Mouse (Mus musculus): ENCODE data around the gene Dirc2.

Dirc2 gene

GRCm38 (mm10) chr16:35739548-35739947 is 29.6 kb downstream of the Dirc2 start:
- no peak for DNase-seq (ENCODE audit: low spot score)

- no peak for DNase-seq (ENCODE audit: low spot score)
These were observed 30.9 kb downstream of the Dirc2 start for GRCm38 (mm10) chr16:35738096-35738767.

- peak; percentile 8 for DNase-seq (ENCODE audit: low spot score)
These were observed 35.1 kb downstream of the Dirc2 start for GRCm38 (mm10) chr16:35734038-35734437.

DNA sequence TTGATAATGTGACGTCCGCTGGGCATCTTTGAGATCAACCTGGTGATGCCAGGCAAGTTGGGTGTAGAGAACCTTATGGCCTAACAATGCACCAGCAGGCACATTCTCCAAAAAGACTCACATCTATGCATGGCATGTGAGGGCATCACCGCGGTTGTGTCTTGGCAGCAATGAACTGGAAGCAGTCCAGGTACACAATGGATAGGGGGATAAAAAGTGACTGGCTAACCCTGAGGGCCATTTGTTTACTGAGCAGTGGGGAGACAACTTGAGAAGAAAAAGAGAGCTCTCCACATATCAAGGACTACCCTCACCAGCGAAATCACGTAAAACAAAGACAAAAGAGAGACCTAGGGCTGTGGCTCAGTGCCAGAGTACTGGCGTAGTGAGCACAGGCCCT is 37.1 kb downstream of the Dirc2 start:
- DNase-seq (ENCODE audit: low spot score): peak; percentile 6

DNA sequence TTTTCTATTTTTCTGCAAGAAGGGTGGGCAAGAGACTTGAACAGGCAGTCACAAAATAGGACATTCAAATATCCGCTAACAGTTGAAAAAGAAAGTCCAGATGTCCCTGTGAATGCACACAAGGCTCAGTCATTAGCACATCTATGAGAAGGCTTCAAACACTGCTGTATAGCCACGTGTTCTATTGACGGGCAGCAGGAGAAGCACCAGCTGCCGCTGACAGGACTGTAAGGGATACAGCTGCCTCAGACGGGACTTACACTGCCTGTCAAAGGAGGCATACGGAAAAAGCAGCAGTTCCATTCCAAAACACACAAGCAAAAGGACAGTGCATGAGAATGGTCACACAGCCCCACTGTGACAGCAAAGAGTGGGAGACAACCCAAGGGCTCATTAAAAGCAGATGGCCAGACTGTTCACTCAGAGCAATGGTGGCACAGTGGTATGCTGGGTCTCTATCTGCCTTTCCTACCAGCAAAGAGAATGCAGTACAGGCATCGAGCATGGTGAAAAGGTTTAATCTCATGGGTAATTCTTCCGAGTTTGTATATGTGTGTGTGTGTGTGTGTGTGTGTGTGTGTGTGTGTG is 39.9 kb downstream of the Dirc2 start:
- no peak for DNase-seq (ENCODE audit: low spot score)

DNA sequence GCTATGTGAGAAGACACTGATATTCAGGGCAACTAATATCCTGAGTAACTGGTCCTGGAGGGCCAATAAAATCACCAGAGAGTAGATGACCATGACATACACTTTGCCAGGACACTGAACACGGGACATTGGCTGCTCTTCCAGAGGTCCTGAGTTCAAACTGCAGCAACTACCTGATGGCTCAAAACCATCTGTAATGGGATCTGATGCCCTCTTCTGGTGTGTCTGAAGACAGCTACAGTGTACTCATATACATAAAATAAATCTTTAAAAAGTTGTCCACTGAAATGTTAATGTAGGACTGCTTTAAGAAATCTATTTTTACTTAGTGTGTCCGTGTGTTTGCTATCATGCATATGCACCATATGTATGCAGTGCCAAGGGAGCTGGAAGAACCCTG is 42.6 kb downstream of the Dirc2 start:
- DNase-seq (ENCODE audit: low spot score): no peak

DNA sequence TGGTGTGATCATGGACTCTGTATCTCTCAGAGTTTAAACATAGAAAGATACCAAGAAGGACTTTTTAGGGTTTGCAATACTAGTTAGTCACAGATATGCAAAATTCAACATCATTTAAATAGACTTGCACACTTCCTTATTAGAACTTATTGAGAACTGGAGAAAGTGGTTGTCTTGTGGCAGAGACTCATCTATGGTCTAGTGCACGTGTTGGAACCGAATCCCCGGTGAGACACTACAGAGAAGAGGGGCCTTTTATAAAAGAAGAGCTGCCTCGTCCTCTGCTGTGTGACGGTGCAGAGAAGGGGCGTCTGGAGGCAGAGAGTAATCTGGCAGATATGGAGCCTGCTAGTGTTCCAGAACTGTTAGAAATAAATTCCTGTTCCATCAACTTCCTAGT is 44.6 kb downstream of the Dirc2 start:
- DNase-seq (ENCODE audit: low spot score): no peak

GRCm38 (mm10) chr16:35717761-35718160 is 51.4 kb downstream of the Dirc2 start:
- no peak for DNase-seq (ENCODE audit: low spot score)

DNA sequence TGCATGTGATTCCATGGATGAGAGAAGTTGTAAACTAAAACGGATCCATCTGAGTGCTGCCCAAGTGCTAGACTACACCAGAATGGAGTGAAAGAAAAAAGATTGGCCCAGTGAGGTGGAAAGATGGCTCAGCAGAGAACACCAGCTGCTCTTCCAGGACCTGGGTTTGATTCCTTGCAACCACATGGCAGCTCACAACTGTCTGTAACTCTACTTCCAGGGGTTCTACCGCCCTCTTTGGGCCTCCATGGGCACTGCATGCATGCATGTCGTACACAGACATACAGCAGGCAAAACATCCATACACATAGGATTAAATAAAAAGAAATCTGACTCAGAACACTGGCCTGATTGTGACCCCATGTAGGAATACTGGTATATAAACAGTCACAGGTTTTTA is 52.9 kb downstream of the Dirc2 start:
- DNase-seq (ENCODE audit: low spot score): no peak

DNA sequence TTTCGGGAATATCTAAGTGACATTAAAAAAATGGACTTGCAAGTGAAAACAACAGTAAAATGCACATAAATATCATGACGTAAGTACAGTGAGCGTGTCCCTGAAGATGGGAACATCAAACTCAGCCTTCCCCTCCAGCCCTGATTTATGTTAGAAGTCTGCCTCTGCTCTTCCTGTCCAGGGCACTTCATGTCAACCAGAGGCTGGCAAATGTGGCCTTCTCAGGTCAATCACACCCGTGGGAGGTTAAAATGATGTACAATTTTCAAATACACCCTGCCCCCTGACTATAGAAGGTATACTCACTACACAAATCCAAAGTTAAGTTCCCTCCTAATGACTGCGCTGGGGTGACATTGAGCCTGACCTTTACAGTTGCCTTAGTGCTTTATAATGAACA is 53.4 kb downstream of the Dirc2 start:
- DNase-seq (ENCODE audit: low spot score): no peak

DNA sequence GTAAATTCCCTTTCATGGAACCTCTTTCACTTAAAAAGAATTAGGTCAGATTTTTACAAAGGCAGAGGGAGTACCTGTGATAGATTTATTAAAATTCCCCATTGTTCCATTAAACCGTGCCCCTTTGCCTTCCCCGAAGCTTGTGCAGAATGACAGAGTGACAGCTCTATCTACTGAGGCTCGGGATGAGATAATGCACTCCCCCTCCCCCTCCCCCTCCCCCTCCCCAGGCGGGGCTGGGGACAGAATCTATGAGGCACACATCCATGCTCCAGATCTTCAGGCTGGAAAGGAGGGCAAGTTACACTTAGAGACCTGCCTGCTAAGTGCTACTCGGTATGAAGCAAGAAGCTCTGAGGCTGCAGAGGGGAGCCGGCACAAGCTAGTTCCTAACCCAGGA is 53.8 kb downstream of the Dirc2 start:
- no peak for DNase-seq (ENCODE audit: low spot score)

GRCm38 (mm10) chr16:35714689-35715088 is 54.5 kb downstream of the Dirc2 start:
- DNase-seq (ENCODE audit: low spot score): no peak

GRCm38 (mm10) chr16:35713606-35714005 is 55.5 kb downstream of the Dirc2 start:
- no peak for DNase-seq (ENCODE audit: low spot score)

DNA sequence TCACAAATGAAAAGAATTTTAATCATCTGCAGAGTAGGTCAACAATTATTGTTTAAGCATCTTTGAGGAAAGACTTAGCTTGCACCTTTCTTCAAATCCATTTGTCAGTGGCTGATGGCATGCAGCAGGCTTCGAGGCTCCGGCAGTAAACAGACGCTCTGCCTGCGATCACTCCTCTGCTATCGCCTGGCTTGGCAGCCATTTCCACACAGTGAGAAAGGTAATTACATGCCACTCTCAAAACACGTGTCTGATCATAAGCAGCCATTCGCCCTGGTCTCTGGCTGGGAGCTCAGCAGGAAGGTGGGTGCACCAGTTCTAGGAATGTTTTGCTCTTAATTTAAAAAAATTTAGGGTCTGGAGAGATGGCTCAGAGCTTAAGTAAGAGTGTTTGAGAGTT is 58.2 kb downstream of the Dirc2 start:
- DNase-seq (ENCODE audit: low spot score): no peak

DNA sequence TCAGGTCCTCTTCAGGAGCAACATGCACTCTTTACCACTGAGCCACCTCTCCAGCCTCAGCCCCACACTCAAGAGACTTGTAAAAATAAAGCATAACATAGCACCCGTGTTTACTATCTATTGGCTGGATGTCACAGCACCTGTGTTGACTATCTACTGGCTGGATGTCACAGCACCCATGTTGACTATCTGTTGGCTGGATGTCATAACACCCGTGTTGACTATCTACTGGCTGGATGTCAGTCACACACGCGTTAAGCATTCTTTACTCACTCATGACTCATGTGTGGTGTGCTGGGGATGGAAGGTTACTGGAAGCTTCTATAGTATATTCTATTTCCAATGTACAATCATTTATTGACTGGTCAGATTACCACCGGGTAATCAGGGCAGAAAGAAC is 62.2 kb downstream of the Dirc2 start:
- no peak for DNase-seq (ENCODE audit: low spot score)

- no peak for DNase-seq (ENCODE audit: low spot score)
These were observed 64.4 kb downstream of the Dirc2 start for GRCm38 (mm10) chr16:35704796-35705195.

- DNase-seq (ENCODE audit: low spot score): no peak
These were observed 65.1 kb downstream of the Dirc2 start for GRCm38 (mm10) chr16:35703763-35704679.

DNA sequence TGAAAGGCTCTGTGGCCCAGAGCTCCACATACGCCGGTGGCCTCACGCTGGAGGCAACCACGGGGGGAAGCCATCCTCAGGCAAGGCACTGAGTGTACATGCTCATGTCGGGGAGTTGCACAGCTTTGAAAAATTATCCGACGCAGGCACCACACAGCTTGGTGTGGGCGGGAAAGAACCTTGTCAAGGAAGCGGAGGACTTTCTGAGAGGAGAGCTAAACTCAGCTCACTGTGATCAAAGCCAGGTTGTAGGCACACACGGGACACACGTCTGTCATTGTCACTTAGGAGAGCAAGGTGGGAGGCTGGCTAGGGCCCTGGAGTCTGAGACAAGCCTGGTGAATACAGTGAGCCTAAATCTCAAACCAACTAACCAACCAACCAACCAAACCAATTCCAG is 67.3 kb downstream of the Dirc2 start:
- no peak for DNase-seq (ENCODE audit: low spot score)

- DNase-seq (ENCODE audit: low spot score): no peak
These were observed 73.1 kb downstream of the Dirc2 start for GRCm38 (mm10) chr16:35696103-35696502.

GRCm38 (mm10) chr16:35694250-35694846 is 74.8 kb downstream of the Dirc2 start:
- no peak for DNase-seq (ENCODE audit: low spot score)

- DNase-seq (ENCODE audit: low spot score): no peak
These were observed 77.5 kb downstream of the Dirc2 start for GRCm38 (mm10) chr16:35691606-35692005.

DNA sequence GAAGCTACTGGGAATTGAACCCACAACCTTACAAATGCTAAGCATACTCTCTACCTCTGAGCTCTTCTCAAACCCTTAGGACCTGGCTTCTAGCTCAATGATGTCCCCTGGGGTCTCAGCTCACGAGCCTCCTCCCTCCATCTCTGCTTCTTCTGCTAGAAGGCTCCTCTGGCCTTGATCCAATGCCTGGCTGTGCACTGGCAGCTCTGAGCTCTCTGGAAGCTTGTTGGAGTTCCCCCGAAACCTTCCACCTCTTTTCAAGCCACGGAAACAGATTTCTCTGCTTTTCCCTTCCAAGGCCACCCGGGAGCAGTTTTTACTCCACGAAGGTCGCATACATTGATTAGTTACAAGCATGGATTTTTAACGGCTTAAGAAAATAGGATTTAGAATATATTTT is 82.7 kb downstream of the Dirc2 start:
- no peak for DNase-seq (ENCODE audit: low spot score)

GRCm38 (mm10) chr16:35685027-35685426 is 84.1 kb downstream of the Dirc2 start:
- no peak for DNase-seq (ENCODE audit: low spot score)
